Mouse (Mus musculus) lung, postnatal 36 days (tissue): Measurements from ENCODE around the gene Utp4.
"Not testable (repeated sequence)": the region's sequence is repeated elsewhere in the genome, so short reads cannot be mapped to it uniquely, and the experiment has no call there.

Experiments used
- DNase-seq: peaks from one replicate; pipeline ENCODE4 v3.0.0; 2022; ENCODE audit warnings: mixed read lengths

Utp4 gene

DNA sequence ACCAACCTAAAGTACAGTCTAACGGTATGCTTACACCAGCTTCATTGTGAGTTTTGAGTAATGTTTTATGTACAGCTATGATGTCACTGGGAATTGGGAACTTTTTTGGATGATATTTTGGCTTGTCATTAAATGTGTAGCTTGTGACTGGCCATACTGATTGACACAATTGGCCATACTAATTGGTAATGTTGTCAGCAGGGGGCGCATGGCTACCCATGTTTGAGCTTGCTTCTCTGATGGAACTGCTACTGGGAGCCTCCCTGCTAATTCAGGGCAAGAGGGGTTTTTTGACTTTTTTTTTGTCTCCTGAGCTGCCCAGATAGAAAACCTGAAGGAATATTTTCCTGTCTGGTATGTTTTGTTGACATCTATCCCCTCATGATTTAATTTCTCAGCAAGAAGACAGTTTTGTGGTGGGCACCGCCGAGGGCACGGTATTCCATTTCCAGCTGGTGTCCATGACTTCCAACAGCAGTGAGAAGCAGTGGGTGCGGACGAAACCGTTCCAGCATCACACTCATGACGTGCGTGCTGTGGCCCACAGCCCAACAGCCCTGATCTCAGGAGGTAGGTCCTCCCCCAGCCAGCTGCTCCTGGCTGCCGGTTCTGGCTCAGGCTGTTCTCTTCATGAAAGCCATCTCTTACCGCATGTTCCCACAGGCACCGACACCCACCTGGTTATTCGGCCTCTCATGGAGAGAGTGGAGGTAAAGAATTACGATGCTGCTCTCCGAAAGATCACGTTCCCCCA, 12.5 kb downstream of the Utp4 start:
- DNase-seq, result peak; percentile 91

GRCm38 (mm10) chr8:106906635-106907034, 13.2 kb downstream of the Utp4 start:
- DNase-seq, result no peak

GRCm38 (mm10) chr8:106907450-106907849, 14.0 kb downstream of the Utp4 start:
- DNase-seq, result no peak

DNA sequence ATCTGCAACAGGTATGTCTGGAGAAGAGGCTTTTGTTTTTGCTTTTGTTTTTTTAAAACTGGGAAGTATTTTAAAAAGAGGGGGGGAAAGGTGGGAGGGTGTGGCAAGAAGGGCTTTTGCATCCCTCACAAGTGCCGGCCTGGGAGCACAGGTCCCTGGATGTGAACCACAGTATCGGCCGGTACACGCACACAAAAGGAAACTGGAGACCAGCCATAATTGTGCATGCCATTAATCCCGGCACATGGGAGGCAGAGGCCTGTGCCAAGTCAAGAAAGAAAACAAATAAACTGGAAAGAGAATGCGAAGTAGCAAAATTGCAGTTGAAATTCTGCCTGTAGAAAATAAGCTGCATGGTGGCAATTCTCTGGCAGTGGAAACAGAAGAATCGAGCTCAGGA, 14.9 kb downstream of the Utp4 start:
- no peak for DNase-seq

DNA sequence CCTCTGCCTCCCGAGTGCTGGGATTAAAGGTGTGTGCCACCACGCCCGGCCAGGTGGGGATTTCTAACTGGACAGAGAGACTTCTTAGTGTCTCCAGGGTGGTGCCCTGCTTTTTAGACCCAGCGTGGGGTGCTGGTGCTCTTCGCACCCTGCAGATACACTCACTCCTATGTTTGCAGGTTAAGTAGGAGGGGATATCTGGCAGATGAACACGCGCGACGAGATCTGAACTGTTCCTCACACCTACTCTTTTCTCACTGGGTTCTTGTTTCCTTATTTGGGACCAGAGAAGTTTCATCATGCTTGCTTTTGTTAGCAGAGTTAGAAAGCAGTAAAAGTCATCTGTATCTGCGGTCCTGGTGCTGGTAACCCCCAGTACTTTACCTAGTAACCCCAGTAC, 20.2 kb downstream of the Utp4 start:
- DNase-seq, result no peak

- no peak for DNase-seq
Observed at GRCm38 (mm10) chr8:106919721-106920394, 26.4 kb downstream of the Utp4 start.

- DNase-seq, result no peak
Observed at GRCm38 (mm10) chr8:106920395-106920741, 26.9 kb downstream of the Utp4 start.

GRCm38 (mm10) chr8:106924057-106924456, 30.6 kb downstream of the Utp4 start:
- DNase-seq, result no peak

DNA sequence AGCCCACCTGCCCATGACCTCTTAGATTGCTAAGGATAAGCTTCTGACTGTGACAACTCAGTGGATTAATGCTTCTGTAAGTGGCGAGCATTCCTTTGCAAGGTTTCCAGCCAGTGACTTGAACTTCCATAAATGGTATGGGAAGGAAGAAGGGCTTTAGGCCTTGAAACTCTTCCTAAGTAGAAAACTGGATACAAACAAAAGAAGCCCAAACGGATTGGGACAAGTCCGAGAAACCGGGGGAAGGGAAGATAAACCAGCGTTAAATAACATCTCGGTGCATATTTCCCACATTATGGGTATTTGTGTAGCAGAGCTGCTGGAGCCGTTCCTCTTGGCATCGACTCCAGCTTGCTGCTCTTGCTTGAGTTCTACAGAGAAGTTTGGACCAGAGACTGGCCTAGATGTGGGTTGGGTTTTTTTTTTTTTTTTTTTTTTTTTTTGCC, 31.5 kb downstream of the Utp4 start:
- peak; percentile 19 for DNase-seq

- DNase-seq, result no peak
Observed at GRCm38 (mm10) chr8:106925446-106925845, 32.0 kb downstream of the Utp4 start.

DNA sequence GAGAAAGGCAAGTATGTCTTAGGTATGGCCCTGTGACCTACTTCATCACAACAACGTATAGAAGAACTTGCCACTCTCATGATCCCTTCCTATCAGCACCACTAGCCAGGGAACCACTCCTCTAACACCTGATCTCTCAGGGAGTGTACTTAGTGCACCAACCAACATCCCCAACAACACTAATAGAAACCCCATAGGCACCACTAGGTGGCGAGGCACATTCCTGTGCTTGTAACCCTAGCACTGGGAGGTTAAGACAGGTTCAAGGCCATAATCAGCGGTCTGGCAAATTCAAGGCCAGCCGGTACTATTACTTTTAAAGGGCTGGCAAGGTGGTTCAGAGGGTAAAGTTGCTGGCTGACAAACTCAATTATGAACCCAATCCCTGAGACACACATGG, 33.8 kb downstream of the Utp4 start:
- peak; percentile 70 for DNase-seq

GRCm38 (mm10) chr8:106928182-106928581, 34.7 kb downstream of the Utp4 start:
- not testable (repeated sequence) for DNase-seq

GRCm38 (mm10) chr8:106929155-106929913, 35.9 kb downstream of the Utp4 start:
- peak; percentile 82 for DNase-seq

DNA sequence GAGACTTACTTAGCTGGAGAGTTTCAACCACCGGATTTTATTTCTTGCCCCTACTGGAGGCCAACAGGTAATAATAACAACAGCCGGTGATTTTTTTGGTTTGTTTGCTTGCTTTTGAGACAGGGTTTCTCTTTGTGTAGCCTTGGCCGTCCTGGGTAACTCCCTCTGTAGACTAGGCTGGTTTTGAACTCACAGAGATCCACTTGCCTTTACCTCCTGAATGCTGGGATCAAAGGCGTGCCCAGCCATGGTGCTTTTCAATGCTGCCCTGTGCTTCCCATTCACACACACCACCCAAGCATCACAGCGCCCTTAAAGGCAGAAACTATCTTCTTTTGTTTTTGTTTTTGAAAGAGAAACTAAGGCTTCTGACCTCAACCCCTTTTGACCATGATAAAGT, 36.5 kb downstream of the Utp4 start:
- no peak for DNase-seq

GRCm38 (mm10) chr8:106932376-106933065, 39.1 kb downstream of the Utp4 start:
- peak; percentile 16 for DNase-seq

GRCm38 (mm10) chr8:106933506-106934143, 40.2 kb downstream of the Utp4 start:
- DNase-seq, result no peak

DNA sequence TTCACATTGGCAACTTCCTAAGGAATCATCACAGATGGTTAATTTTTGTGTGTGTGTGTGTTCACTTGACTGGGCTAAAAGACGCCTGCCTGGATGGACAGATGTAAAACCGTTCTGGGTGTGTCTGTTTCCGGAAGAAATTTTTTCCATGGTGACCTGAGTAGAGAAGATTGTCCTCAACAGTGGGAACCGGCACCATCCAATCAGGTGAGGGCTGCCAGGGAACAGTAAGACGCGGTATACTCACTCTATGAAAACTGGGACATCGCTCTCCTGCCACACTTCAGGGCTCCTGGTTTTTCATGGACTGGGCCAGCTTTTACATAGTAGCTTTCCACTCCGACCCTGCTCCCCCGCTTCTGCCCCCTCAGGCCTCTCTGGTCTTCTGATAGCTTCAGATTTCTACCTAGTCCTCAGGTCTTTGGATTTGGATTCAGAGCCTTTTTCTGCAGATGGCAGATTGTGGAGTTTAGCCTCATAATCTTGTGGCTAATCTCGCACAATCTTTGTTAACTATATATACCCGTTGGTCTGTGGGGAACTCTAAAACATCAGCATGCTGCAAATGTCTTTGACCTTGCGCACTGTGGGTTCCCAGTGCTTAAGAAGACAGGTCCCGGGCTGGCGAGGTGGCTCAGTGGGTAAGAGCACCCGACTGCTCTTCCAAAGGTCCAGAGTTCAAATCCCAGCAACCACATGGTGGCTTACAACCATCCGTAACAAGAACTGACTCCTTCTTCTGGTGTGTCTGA, 41.0 kb downstream of the Utp4 start:
- no peak for DNase-seq

DNA sequence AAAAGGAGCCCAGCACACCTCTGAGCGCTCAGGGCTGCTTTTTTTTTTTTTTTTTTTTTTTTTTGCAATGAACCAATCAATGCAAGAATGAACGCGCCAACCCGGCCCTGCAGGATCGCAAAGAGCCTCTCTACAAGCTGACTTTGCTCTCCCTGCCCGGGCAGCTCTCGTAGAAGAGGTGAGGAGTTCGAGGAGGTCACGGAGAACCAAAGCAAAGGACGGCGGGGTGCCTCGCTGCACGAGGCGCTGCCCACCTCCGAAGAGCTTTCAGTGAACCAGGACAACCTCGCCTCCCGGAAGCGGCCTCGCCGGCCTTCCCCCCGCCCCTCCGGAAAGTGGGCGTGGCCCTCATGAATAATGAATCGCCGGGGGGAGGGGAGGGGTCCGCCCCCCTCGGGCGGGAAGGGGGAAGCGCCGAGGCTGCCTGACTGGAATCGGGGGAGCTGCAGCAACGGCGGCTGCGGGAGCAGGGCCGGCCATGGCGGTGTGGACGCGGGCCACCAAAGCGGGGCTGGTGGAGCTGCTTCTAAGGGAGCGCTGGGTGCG, 42.0 kb downstream of the Utp4 start, which contains the start of gene Sntb2:
TSS of gene Sntb2 (plus strand) at position 427 of the 546 bp plus-strand sequence.
- peak; percentile 96 for DNase-seq

DNA sequence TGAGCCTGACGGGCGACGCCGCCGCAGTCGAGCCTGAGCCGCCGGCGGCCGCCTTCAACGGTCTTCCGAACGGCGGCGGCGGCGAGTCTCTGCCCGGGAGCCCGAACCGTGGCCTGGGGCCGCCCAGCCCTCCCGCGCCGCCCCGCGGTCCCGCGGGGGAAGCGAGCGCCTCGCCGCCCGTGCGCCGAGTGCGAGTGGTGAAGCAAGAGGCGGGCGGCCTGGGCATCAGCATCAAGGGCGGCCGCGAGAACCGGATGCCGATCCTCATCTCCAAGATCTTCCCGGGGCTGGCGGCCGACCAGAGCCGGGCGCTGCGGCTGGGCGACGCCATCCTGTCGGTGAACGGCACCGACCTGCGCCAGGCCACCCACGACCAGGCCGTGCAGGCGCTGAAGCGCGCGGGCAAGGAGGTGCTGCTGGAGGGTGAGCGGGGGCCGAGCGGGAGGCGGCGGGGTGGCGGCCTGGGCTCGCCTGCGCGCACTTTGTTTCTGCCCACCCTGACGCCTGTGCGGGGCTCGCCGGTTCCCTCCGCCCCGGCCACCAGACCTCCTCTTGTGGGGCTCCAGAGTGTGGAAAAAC, 42.6 kb downstream of the Utp4 start:
- DNase-seq, result peak; percentile 64

DNA sequence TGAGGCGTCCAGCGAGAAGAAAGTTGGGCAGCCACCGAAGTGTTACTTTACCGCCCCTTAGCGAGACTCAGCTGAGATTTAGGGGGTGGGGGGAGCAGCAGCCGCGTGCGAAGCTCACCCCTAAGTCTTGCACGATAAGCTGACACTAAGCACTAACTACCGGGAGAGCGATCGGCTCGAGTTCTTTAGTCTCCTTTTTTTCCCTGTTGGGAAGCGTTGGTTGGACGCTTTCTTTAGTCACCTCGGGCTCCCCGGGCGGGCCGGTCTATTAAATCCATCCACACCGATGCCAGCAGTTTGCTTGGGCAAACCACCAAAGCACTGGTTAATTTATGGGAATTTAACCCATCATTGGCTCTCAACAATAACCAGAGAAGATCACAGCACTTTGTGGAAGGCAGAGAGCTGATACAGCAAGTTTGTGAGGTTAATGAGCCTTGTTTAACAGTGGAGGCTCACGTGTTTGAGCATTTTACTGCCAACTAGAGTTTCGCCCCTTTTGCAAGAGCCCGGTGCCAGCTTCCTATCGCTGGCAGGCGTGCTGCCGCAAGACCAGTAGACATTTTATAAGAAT, 43.1 kb downstream of the Utp4 start:
- DNase-seq, result peak; percentile 65
